Mouse (Mus musculus): ENCODE results near the gene Cpne9.

Gene Cpne9

DNA sequence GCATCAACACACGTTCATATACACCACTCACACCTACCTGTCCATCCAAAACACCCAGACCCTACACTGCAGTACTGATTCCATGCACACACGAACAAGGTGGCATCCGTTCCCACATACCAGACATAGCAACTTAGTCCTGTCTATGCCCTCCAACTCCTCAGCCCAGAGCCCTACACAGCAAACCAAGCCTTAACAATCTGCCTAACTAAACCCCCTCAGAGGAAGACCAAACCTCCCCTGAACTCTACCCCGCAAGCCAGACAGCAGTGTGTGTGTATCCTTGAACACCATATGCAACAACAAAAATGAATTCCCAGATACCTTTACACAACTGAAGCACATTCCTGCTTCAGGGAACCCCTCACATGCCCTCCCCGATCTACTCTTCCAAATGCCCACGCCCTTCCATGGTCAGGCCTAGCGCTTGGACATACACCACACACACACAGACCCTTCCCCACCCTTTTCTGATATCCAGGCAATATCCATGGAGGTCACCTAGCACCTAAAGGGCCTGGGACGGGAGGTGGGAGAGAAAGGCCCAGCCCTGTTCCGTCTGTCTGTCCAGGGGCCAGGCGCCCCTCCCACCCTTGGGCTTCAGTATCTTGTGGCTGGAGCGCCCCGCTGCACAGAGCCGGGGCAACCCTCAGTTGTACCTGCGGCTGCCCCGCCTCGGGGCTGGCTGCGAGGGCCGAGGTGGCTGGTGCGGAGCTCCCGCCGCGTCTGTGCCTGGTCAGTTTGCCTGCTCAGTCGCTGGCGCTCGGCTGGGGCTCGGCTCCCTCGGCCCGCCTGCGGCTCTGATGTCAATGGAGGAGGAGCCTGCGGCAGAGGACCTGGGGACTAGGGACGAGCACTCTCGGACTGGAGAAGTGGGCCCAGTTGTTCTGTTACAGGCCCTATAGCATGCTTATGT lies 61.3 kb downstream of the Cpne9 start, which contains the start of gene Camk1:
Gene Camk1 (minus strand): TSS at position 808 of the 916 bp plus-strand sequence.
- peak; percentile 84 for DNase-seq

DNA sequence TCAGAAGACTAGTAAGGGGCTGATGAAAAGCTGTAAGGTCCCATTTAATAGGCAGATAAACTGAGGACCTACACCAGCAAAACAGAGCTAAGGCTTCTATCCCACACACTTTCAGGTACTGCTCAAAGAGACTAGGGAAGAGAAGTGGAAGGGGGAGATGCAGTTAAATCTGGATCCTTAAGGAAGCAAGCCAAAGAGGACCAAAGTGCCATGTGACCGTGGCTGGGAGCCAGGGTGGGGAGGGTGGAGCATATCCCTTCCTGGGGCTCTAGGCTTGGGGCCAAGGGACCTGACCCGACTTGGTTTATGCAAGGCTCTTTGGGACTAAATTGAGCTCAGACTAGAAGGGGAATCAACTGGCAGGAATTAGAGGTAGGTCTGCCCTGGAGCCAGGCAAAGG lies 62.2 kb downstream of the Cpne9 start:
- no peak for DNase-seq

DNA sequence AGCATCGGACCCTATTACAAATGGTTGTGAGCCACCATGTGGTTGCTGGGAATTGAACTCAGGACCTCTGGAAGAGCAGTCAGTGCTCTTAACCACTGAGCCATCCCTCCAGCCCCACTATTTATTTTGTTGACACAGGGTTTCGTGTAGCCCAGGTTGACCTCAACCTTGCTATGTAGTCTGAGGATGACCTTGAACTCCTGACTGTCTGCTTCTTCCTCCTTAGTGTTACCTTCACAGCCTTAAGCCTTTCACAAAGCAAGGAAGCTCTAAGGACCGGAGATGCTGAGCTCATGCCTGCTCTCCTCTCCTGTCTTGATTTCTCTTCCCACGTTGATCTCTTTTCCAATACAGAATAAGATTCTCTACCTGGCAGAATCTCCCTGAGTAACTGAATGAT lies 64.8 kb downstream of the Cpne9 start:
- DNase-seq = no peak

DNA sequence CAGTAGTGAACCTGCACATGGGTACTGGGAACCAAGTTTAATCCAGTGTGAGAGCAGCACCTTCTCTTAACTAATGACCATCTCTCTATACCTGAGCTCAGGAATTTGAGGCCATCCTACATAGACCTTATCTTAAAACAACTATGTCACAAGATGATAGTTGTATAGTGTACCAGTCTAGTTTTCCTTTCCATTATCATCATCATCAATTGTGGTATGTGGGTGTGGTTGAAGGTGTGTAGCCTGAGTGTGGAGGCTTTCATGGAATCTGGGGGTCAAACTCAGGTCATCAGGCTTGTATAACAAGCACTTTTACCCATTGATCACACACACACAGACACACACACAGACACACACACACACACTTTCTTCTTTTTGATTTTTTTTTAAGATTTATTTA lies 68.4 kb downstream of the Cpne9 start:
- no peak for DNase-seq

DNA sequence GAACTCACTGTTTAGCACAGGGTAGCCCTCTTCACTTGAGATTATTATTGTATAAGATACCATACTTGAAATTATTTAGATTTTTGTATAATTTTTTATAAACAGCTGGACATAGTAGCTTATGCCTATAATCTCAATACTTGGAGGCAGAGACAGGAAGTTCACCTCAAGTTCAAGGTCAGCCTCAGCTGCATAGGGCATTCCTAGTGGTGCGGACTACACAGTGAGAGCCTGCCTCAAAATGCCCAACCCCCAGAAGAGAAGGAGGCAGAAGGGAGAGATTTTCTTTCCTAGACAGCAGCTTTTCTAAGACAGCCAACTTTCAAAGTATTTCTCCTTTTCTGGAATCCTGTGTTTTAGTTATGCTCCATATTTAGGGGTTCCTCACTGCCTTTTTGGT lies 69.1 kb downstream of the Cpne9 start:
- no peak for DNase-seq

DNA sequence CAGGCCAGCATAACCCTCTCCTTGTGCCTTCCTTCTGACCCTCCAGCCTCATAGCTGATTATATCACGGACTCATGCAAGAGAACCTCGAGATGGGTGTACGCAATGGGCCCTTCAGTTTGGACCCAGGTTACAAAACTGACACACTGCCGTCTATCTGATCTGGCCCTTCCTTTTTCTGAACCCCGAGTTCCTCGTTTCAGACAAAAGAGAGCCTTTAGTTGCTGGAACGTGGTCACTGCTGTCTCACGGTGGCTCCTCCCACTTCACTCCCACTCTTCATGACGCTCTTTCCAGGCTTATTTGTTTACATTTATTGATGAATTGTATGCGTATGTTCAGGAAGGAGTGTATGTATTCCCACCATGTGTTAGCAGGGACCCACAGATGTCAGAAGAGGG lies 69.5 kb downstream of the Cpne9 start:
- DNase-seq = no peak

DNA sequence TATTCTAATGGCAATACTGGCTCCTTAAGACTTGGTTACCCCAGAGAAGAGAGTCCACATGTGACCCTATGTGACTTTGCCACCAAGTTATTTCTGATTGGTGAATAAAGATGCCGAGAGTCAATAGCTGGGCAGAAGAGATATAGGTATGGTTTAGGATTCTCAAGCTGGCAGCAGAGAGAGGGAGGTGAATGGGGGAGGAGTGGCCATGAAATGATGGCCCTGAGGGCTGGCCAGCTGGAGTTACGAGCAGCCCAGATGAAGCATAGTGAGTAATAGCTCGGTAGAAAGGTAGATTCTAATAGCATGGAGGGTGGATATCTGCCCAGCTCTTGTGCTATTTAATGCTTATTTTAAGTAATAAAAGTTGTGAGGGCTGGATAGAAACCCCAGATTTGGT lies 70.7 kb downstream of the Cpne9 start:
- DNase-seq = no peak

DNA sequence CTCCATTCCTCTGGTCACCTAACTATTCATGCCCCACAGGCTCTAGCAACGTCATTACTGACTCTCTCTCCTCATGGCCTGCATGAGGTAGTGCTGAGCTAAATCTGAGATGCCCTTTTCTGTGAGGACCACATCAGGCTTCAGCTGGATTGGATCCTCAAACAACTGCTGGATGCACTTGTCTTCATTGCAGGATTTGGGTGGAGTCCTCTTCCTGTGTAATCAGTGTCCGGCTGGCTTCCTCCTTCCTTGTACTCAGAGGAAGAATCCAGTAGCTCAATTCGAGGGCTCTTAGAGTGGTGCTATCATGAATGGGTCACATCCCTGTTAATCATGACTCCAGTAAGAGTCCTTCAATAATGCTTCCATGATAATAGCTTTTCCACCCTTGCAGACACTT lies 71.6 kb downstream of the Cpne9 start:
- no peak for DNase-seq

All from right cerebral cortex, adult 18-20 months (tissue).